Mouse (Mus musculus): ENCODE results near the gene Sh3rf1.

- TF ChIP-seq POLR2A (IDR thresholded peaks at IDR 0.05; ENCODE audit: low read depth, low read length) (no peak), CTCF (IDR thresholded peaks at IDR 0.05; ENCODE audit: extremely low read depth, insufficient read length, insufficient replicate concordance, low read depth, low read length) (no peak)
Observed at GRCm38 (mm10) chr8:61391058-61391434, 167.4 kb downstream of the Sh3rf1 start.
